Mouse (Mus musculus): ENCODE results near the gene Rab3ip.

GRCm38 (mm10) chr10:116956483-116957158 is 6.1 kb upstream of the Rab3ip start:
- TF ChIP-seq CTCF (IDR thresholded peaks at IDR 0.05; ENCODE audit: low read depth) (no peak), EP300 (IDR thresholded peaks at IDR 0.05; ENCODE audit: low read depth) (no peak)
